Comparison of ENCODE assay signal across 23 mouse cellular contexts in the genomic region with DNA sequence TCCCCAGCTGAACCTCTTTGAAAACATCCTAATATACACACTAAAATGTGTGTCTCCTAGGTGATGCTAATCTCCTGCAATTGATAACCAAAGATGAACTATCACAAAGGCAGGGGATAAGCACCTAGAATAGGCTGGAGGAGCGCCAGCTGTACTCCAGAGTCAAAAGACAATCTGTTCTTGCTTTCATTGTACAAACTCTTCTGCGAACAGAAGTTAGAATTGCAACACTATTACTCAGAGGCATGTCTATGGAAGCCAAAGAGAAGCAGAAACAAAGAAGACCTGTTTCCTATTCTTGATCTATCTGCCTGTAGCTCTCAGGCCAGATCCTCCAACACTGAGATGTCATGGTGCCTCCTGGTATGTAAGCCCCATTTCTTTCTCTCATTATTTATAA.
"Had no signal": no experiment of that assay in that cellular context is flagged by ENCODE, and none has a peak within 500 bp of the region (broad histone marks: within the 10 kb centered on the region; RNA-seq: fewer than 3 reads in every experiment).

No protein-coding gene starts in this region.

- DNase-seq: kidney, adult 11 months; kidney, adult 9 months; kidney, postnatal 14 days; kidney, postnatal 4 days; layer of hippocampus, postnatal 36 days; liver, postnatal 0 days; lung, embryonic 14.5 days; lung, postnatal 10 days; lung, postnatal 36 days; right cerebral cortex, adult 18-20 months; right cerebral cortex, postnatal 25 days; thymus, adult 18-20 months; thymus, postnatal 14 days; thymus, postnatal 4 days had no signal

- H3K27me3 ChIP-seq: limb, embryonic 12.5 days; limb, embryonic 15.5 days; midbrain, embryonic 12.5 days; midbrain, embryonic 15.5 days; neural tube, embryonic 12.5 days; neural tube, embryonic 15.5 days had no signal

- H3K4me2 ChIP-seq: limb, embryonic 12.5 days; limb, embryonic 15.5 days; liver, embryonic 11.5 days; lung, embryonic 14.5 days; midbrain, embryonic 12.5 days; midbrain, embryonic 15.5 days; neural tube, embryonic 12.5 days; neural tube, embryonic 15.5 days had no signal

- H3K27ac ChIP-seq: left cerebral cortex, adult 2 months; limb, embryonic 12.5 days; limb, embryonic 15.5 days; liver, embryonic 14.5 days; midbrain, embryonic 12.5 days; midbrain, embryonic 15.5 days; neural tube, embryonic 12.5 days; neural tube, embryonic 15.5 days had no signal

- H3K36me3 ChIP-seq: limb, embryonic 12.5 days; limb, embryonic 15.5 days; midbrain, embryonic 12.5 days; midbrain, embryonic 15.5 days; neural tube, embryonic 12.5 days; neural tube, embryonic 15.5 days had no signal

- H3K9me3 ChIP-seq: limb, embryonic 12.5 days; limb, embryonic 15.5 days; midbrain, embryonic 12.5 days; midbrain, embryonic 15.5 days; neural tube, embryonic 12.5 days; neural tube, embryonic 15.5 days had no signal

- H3K4me1 ChIP-seq: midbrain, embryonic 15.5 days; neural tube, embryonic 12.5 days had no signal

- H3K4me3 ChIP-seq: left cerebral cortex, adult 2 months; limb, embryonic 12.5 days; limb, embryonic 15.5 days; midbrain, embryonic 12.5 days; midbrain, embryonic 15.5 days; neural tube, embryonic 12.5 days; neural tube, embryonic 15.5 days had no signal

- ATAC-seq: liver, postnatal 0 days; midbrain, embryonic 15.5 days had no signal

- H3K9ac ChIP-seq: limb, embryonic 12.5 days; limb, embryonic 15.5 days; liver, embryonic 14.5 days; liver, postnatal 0 days; lung, embryonic 14.5 days; midbrain, embryonic 12.5 days; midbrain, embryonic 15.5 days; neural tube, embryonic 12.5 days; neural tube, embryonic 15.5 days had no signal
